Mouse (Mus musculus): ENCODE data around the gene Lyst. TPM values are rescaled to one million over a fixed set of nuclear protein-coding genes. Genes with fewer than 3 reads are reported as not detected.

Gene Lyst
- polyA plus RNA-seq, 1 experiment, result 2.4 TPM

DNA sequence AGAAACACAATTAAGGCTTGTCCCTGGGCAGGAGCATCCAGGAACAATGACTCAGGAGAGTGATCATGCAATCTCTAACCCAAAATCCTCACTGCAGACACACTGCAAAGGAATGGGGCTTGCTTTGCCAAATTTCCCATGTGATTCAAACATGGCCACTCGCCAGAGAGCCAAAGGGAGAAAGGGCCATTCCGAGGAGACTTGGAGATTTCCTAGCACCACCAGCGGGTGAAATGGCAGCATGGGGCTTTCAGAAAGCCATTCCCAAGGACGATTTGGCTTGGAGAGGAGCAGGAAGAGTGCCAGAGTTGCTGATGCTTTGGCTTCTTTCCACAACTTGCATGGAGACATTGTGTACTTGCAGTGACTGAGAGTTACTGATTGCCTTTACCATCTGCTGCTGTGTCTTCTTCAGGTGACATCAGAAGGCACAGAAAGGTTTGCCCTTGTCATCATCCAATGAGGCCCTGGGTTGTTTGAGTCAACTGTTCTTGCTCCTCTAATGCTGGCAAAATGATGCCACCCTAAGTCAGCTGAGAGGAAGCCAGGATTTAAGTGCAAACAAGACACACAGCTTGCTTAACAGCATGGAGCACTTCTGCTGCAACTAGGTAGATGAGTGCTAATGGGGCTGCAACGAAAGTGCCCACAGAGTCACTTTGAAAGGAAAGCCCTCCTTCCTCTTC lies 16.5 kb upstream of the Lyst start:
- DNase-seq, result peak; percentile 84
- TF ChIP-seq POLR2A (IDR thresholded peaks at IDR 0.05; ENCODE audit: low read depth, low read length), result no peak
- TF ChIP-seq CTCF (conservative IDR thresholded peaks at IDR 0.05; ENCODE audit: insufficient read depth, insufficient read length, low read depth, low read length), result no peak
- no peak overlapping the region for H3K4me3 ChIP-seq (ENCODE audit: insufficient read depth, low read depth, low read length)
- no peak overlapping the region for H3K27ac ChIP-seq (ENCODE audit: insufficient read depth, low read depth, low read length)
- 34% methylated on average over 5 of the region's 5 CpGs for WGBS
- H3K36me3 ChIP-seq (ENCODE audit: control insufficient read depth, insufficient read depth, low read length), result no peaks in the 10 kb centered on the region
- no peaks in the 10 kb centered on the region for H3K4me1 ChIP-seq (ENCODE audit: control insufficient read depth, insufficient read depth, low read length)
- no peaks in the 10 kb centered on the region for H3K27me3 ChIP-seq (replicated peaks; ENCODE audit: control insufficient read depth, insufficient read depth, low read length)

DNA sequence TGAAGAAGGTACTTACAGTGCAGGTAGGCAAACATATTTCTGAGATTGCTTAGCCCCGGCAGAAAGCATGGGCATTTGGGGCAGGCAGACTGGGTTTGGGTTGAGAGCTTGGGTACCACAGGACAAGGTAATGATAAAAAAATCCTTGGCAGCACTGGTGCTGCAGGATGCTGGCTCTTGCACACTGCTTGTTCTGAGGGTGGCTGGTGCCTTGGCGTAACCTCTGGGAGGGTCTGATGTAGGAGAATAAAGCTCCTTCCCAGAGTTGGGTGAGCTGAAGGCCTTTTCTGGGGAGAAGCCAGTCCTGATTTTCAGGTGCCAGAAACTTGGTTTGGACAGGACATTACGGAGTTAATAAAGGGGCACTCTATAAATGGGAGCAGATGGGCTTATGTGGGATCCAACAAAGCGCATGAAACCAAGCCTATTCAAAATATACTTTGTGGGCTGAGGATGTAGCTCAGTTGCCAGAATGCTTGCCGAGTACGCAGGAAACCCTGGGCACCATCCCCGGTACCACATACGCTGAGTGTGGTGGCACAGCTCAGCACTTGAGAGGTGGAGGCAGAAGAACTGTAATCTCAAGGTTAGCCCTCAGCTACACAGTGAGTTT lies 15.8 kb upstream of the Lyst start:
- Histone ChIP-seq H3K27ac (ENCODE audit: insufficient read depth, low read depth, low read length) (no peak overlapping the region), H3K4me1 (ENCODE audit: control insufficient read depth, insufficient read depth, low read length) (no peaks in the 10 kb centered on the region), H3K36me3 (ENCODE audit: control insufficient read depth, insufficient read depth, low read length) (no peaks in the 10 kb centered on the region), H3K4me3 (ENCODE audit: insufficient read depth, low read depth, low read length) (no peak overlapping the region), H3K27me3 (replicated peaks; ENCODE audit: control insufficient read depth, insufficient read depth, low read length) (no peaks in the 10 kb centered on the region)
- WGBS, result 96% methylated on average over 8 of the region's 8 CpGs
- TF ChIP-seq POLR2A (IDR thresholded peaks at IDR 0.05; ENCODE audit: low read depth, low read length), result no peak
- no peak for TF ChIP-seq CTCF (conservative IDR thresholded peaks at IDR 0.05; ENCODE audit: insufficient read depth, insufficient read length, low read depth, low read length)
- no peak for DNase-seq

DNA sequence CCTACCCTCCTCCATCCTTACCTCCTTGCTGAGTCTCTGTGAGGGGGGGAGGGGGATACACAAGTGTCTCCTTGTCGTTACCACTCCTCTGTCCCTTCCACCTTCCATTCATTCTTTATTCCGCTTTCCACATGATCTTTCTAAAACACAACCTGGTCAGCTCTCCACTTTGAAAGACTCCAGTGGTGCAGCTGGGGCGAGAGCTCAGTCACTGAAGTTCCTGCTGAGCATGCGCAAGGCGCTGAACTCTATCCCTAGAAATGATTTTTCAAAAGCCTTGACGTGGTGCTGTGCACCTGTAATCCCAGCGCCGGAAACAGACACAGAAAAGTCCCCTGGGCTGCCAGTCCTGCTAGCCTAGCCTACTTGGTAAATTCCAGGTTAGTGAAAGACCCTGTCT lies 15.1 kb upstream of the Lyst start:
- no peaks in the 10 kb centered on the region for H3K4me1 ChIP-seq (ENCODE audit: control insufficient read depth, insufficient read depth, low read length)
- H3K27me3 ChIP-seq (replicated peaks; ENCODE audit: control insufficient read depth, insufficient read depth, low read length), result no peaks in the 10 kb centered on the region
- no peaks in the 10 kb centered on the region for H3K36me3 ChIP-seq (ENCODE audit: control insufficient read depth, insufficient read depth, low read length)
- no peak for DNase-seq
- 67% methylated on average over 8 of the region's 8 CpGs for WGBS
- TF ChIP-seq CTCF (conservative IDR thresholded peaks at IDR 0.05; ENCODE audit: insufficient read depth, insufficient read length, low read depth, low read length), result no peak
- TF ChIP-seq POLR2A (IDR thresholded peaks at IDR 0.05; ENCODE audit: low read depth, low read length), result no peak
- H3K27ac ChIP-seq (ENCODE audit: insufficient read depth, low read depth, low read length), result no peak overlapping the region
- no peak overlapping the region for H3K4me3 ChIP-seq (ENCODE audit: insufficient read depth, low read depth, low read length)

DNA sequence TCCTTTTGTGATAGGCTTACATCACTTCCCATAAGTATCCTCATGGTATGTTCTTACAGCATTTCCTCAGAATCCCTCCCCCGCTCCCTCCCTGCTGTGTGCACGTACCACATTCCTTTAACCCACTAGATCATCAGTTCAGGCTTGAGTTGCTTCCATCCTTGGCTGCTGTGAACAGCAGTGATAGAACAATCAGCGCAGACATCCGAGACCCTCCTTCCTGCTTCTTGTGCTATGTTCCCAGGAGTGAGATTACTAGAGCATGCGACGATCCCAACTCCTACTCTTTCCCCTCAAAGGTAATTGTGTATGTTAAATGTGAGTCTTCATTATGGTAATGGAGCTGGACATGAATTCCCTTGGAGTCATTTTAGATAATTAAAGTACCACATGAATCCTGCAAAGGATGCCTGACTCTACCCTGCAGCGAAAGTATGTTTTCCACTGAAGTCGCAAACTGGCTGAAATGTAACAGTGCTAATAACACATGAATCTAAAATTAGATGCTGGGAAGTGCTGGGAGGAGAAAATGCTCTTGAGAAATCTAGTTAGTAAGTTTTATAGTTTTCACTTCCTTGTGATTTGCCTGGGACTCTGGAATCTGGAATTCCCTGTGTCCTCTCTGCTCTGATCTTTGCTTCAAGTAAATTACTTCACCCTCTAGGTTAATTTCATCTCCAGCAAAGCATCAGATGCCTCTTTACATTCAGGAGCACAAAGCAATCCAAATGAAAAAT lies 13.6 kb upstream of the Lyst start:
- no peak overlapping the region for H3K27ac ChIP-seq (ENCODE audit: insufficient read depth, low read depth, low read length)
- DNase-seq, result no peak
- 19% methylated on average over 8 of the region's 8 CpGs for WGBS

DNA sequence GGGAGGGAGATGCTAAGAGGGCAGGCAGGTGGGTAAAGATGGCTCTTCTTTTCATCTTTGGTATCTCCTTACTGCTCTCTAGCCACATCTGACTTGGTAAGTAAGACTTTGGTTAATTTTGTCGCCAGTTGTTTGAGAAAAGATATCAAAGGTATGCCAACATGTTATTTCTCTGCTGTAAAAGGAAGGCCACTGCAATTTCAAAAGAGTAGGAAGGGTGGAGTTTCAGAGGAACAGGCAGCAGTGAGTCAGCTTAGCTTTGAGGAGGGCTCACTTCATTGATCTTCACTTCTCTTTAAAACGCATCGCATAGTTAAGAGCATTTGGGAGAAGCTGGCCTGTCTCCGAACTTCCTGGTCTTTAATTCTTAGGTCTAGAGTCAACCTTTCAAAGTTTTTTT lies 8.2 kb upstream of the Lyst start:
- H3K4me1 ChIP-seq (ENCODE audit: control insufficient read depth, insufficient read depth, low read length), result no peaks in the 10 kb centered on the region
- DNase-seq, result no peak
- H3K27me3 ChIP-seq (replicated peaks; ENCODE audit: control insufficient read depth, insufficient read depth, low read length), result no peaks in the 10 kb centered on the region
- no peak overlapping the region for H3K4me3 ChIP-seq (ENCODE audit: insufficient read depth, low read depth, low read length)
- no peak for TF ChIP-seq POLR2A (IDR thresholded peaks at IDR 0.05; ENCODE audit: low read depth, low read length)
- TF ChIP-seq CTCF (conservative IDR thresholded peaks at IDR 0.05; ENCODE audit: insufficient read depth, insufficient read length, low read depth, low read length), result no peak
- H3K36me3 ChIP-seq (ENCODE audit: control insufficient read depth, insufficient read depth, low read length), result no peaks in the 10 kb centered on the region
- no peak overlapping the region for H3K27ac ChIP-seq (ENCODE audit: insufficient read depth, low read depth, low read length)
- WGBS, result 72% methylated on average over 4 of the region's 4 CpGs

More for the DNA sequence above, 13.6 kb upstream of the Lyst start:
- TF ChIP-seq CTCF (conservative IDR thresholded peaks at IDR 0.05; ENCODE audit: insufficient read depth, insufficient read length, low read depth, low read length) (no peak), POLR2A (IDR thresholded peaks at IDR 0.05; ENCODE audit: low read depth, low read length) (no peak)
- H3K4me1 ChIP-seq (ENCODE audit: control insufficient read depth, insufficient read depth, low read length), result no peaks in the 10 kb centered on the region
- no peak overlapping the region for H3K4me3 ChIP-seq (ENCODE audit: insufficient read depth, low read depth, low read length)
- H3K27me3 ChIP-seq (replicated peaks; ENCODE audit: control insufficient read depth, insufficient read depth, low read length), result no peaks in the 10 kb centered on the region
- no peaks in the 10 kb centered on the region for H3K36me3 ChIP-seq (ENCODE audit: control insufficient read depth, insufficient read depth, low read length)

DNA sequence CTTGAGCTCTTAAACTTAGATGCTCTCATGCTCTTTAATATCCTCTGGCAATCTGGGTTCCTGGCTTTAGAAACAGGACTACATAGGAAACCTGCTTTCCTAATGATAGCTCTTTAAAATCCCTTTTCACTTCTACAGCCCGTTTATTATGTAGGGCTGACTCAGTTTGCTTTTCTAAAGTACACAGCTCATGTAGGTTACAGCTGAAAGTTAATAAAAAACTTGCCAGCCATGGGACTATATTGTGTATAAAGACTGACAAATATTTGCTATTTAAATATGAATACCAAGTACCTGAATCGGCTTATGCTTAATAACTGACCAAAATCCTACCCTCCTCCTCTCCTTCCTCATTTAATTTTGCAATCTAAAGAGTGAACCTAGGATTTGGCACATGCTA lies 6.7 kb upstream of the Lyst start:
- no peak for DNase-seq
- Histone ChIP-seq H3K4me1 (ENCODE audit: control insufficient read depth, insufficient read depth, low read length) (no peaks in the 10 kb centered on the region), H3K36me3 (ENCODE audit: control insufficient read depth, insufficient read depth, low read length) (no peaks in the 10 kb centered on the region), H3K4me3 (ENCODE audit: insufficient read depth, low read depth, low read length) (no peak overlapping the region), H3K27me3 (replicated peaks; ENCODE audit: control insufficient read depth, insufficient read depth, low read length) (no peaks in the 10 kb centered on the region), H3K27ac (ENCODE audit: insufficient read depth, low read depth, low read length) (no peak overlapping the region)
- TF ChIP-seq CTCF (conservative IDR thresholded peaks at IDR 0.05; ENCODE audit: insufficient read depth, insufficient read length, low read depth, low read length) (no peak), POLR2A (IDR thresholded peaks at IDR 0.05; ENCODE audit: low read depth, low read length) (no peak)
- 60% methylated on average over 2 of the region's 2 CpGs for WGBS

DNA sequence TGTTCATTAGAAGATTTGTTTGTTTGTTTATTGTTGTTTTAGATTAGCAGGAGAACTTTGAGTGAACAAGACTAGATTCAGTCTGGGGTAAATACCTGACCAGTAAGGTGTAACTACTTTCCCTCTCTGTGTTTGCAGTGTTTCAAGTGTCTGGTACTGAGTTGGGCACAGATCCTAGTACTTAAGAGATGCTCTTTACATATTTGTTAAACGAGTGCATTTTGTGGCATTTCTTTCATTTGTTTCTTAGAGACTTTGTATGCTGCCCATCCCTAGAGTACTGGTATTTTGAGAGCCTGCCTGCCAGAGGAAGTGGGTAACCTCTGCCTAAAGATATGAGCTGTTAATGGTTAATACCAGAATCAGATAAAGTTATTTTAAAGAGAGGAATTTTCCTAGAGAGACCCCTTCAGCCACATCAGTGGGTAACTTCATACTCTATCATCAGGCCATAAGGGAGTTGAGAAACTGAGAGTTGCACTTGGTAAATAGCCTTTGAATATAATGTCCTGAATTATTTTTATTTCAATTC lies 2.5 kb upstream of the Lyst start:
- WGBS, result 85% methylated on average over 1 of the region's 1 CpGs
- H3K27me3 ChIP-seq (replicated peaks; ENCODE audit: control insufficient read depth, insufficient read depth, low read length), result no peaks in the 10 kb centered on the region
- no peaks in the 10 kb centered on the region for H3K36me3 ChIP-seq (ENCODE audit: control insufficient read depth, insufficient read depth, low read length)
- H3K4me3 ChIP-seq (ENCODE audit: insufficient read depth, low read depth, low read length), result no peak overlapping the region
- no peak for DNase-seq
- peaks cover 5% of the 10 kb centered on the region; the same call in 1 of the 2 replicates for H3K4me1 ChIP-seq (ENCODE audit: control insufficient read depth, insufficient read depth, low read length)
- TF ChIP-seq CTCF (conservative IDR thresholded peaks at IDR 0.05; ENCODE audit: insufficient read depth, insufficient read length, low read depth, low read length) (no peak), POLR2A (IDR thresholded peaks at IDR 0.05; ENCODE audit: low read depth, low read length) (no peak)
- H3K27ac ChIP-seq (ENCODE audit: insufficient read depth, low read depth, low read length), result no peak overlapping the region

Data from kidney, adult 2 months (tissue).